Mouse (Mus musculus) E14TG2a.4 (cell line): ENCODE data around the gene Eddm3b.

ENCODE experiments used
- H3K27me3 ChIP-seq: 2 replicates; pipeline ENCODE4 v1.6.1; 2014; ENCODE audit warnings: low read length, control low read depth; ENCODE audit not compliant: insufficient read depth
- H3K36me3 ChIP-seq: 2 replicates; pipeline ENCODE4 v1.6.1; 2014; ENCODE audit warnings: low read length, control low read depth; ENCODE audit not compliant: insufficient read depth
- H3K4me1 ChIP-seq: replicated peaks from 2 replicates; pipeline ENCODE4 v1.6.1; 2014; ENCODE audit warnings: low read depth, low read length, control low read depth
- H3K4me3 ChIP-seq: replicated peaks from 2 replicates; pipeline ENCODE4 v1.5.1; 2014; ENCODE audit warnings: mild to moderate bottlenecking, low read length
- H3K9me3 ChIP-seq: 2 replicates; pipeline ENCODE4 v1.6.1; 2014; ENCODE audit warnings: low read length, control low read depth
- CTCF ChIP-seq: conservative IDR thresholded peaks from 2 replicates; pipeline ENCODE4 v1.5.1; 2014; ENCODE audit warnings: low read length
- NANOG ChIP-seq: IDR thresholded peaks from 2 replicates; pipeline ENCODE4 v1.6.1; 2014; ENCODE audit warnings: borderline replicate concordance, low read length, mixed read lengths
- POU5F1 ChIP-seq: IDR thresholded peaks from 2 replicates; pipeline ENCODE4 v1.6.1; 2014; ENCODE audit warnings: low read length, borderline replicate concordance

Gene Eddm3b

GRCm38 (mm10) chr14:51085086-51085485 is 29.1 kb upstream of the Eddm3b start:
- no peak for TF ChIP-seq CTCF
- TF ChIP-seq NANOG, result no peak
- no peak for TF ChIP-seq POU5F1
- Histone ChIP-seq H3K27me3 (peaks cover 25% of the 10 kb centered on the region), H3K4me3 (no peak overlapping the region), H3K9me3 (no peaks in the 10 kb centered on the region), H3K4me1 (peaks cover 31% of the 10 kb centered on the region), H3K36me3 (no peaks in the 10 kb centered on the region)

- no peaks in the 10 kb centered on the region for H3K36me3 ChIP-seq
- TF ChIP-seq NANOG (no peak), CTCF (no peak), POU5F1 (no peak)
- H3K9me3 ChIP-seq, result no peaks in the 10 kb centered on the region
- H3K4me1 ChIP-seq, result peaks cover 25% of the 10 kb centered on the region
- no peak overlapping the region for H3K4me3 ChIP-seq
- peaks cover 20% of the 10 kb centered on the region for H3K27me3 ChIP-seq
Observed at GRCm38 (mm10) chr14:51085911-51086310, 28.3 kb upstream of the Eddm3b start.

- Histone ChIP-seq H3K4me1 (peaks cover 31% of the 10 kb centered on the region), H3K4me3 (peak overlapping the region; percentile 89), H3K9me3 (no peaks in the 10 kb centered on the region), H3K27me3 (peaks cover 16% of the 10 kb centered on the region), H3K36me3 (no peaks in the 10 kb centered on the region)
- no peak for TF ChIP-seq NANOG
- no peak for TF ChIP-seq POU5F1
- TF ChIP-seq CTCF, result no peak
Observed at GRCm38 (mm10) chr14:51087762-51088161, 26.5 kb upstream of the Eddm3b start.

GRCm38 (mm10) chr14:51088166-51088969 is 25.9 kb upstream of the Eddm3b start:
- Histone ChIP-seq H3K27me3 (peaks cover 15% of the 10 kb centered on the region), H3K4me1 (peaks cover 29% of the 10 kb centered on the region), H3K9me3 (no peaks in the 10 kb centered on the region), H3K4me3 (peak overlapping the region; percentile 89), H3K36me3 (no peaks in the 10 kb centered on the region)
- no peak; the same call in 1 of the 2 replicates for TF ChIP-seq POU5F1
- no peak for TF ChIP-seq CTCF
- TF ChIP-seq NANOG, result no peak

- Histone ChIP-seq H3K4me1 (peaks cover 26% of the 10 kb centered on the region), H3K36me3 (no peaks in the 10 kb centered on the region), H3K4me3 (peak overlapping the region; percentile 89), H3K9me3 (no peaks in the 10 kb centered on the region), H3K27me3 (peaks cover 8% of the 10 kb centered on the region)
- TF ChIP-seq NANOG (no peak), POU5F1 (no peak), CTCF (no peak)
Observed at GRCm38 (mm10) chr14:51088970-51089673, 25.1 kb upstream of the Eddm3b start.

- no peak for TF ChIP-seq POU5F1
- TF ChIP-seq CTCF, result no peak
- no peak for TF ChIP-seq NANOG
- H3K9me3 ChIP-seq, result no peaks in the 10 kb centered on the region
- no peaks in the 10 kb centered on the region for H3K36me3 ChIP-seq
- H3K4me1 ChIP-seq, result peaks cover 22% of the 10 kb centered on the region
- H3K4me3 ChIP-seq, result peak overlapping the region; percentile 89
- peaks cover 5% of the 10 kb centered on the region for H3K27me3 ChIP-seq
Observed at GRCm38 (mm10) chr14:51089674-51090076, 24.6 kb upstream of the Eddm3b start.

GRCm38 (mm10) chr14:51090077-51090781 is 24.0 kb upstream of the Eddm3b start:
- no peaks in the 10 kb centered on the region for H3K9me3 ChIP-seq
- H3K36me3 ChIP-seq, result no peaks in the 10 kb centered on the region
- no peaks in the 10 kb centered on the region; the same call in 1 of the 2 replicates for H3K27me3 ChIP-seq

More at GRCm38 (mm10) chr14:51090077-51090781, 24.0 kb upstream of the Eddm3b start:
- no peak for TF ChIP-seq CTCF
- TF ChIP-seq POU5F1, result no peak
- no peak for TF ChIP-seq NANOG
- H3K4me1 ChIP-seq, result peaks cover 22% of the 10 kb centered on the region
- peak overlapping the region; percentile 89 for H3K4me3 ChIP-seq
